Mouse (Mus musculus): ENCODE data around the gene Hs3st3b1. TPM values are rescaled to one million over a fixed set of nuclear protein-coding genes. Genes with fewer than 3 reads are reported as not detected.

The Hs3st3b1 gene
- polyA plus RNA-seq, 1 experiment from 2014 or later, result 4.8 TPM

- H3K9ac ChIP-seq (ENCODE audit: low read depth, low read length), result no peak overlapping the region
- peaks cover 14% of the 10 kb centered on the region for H3K4me1 ChIP-seq (ENCODE audit: control insufficient read depth, insufficient read depth, low read depth, low read length)
- H3K27ac ChIP-seq (ENCODE audit: low read depth, low read length), result no peak overlapping the region
- H3K4me3 ChIP-seq (ENCODE audit: low read length), result no peak overlapping the region
- no peaks in the 10 kb centered on the region for H3K9me3 ChIP-seq (ENCODE audit: control insufficient read depth, low read length)
- H3K27me3 ChIP-seq (replicated peaks; ENCODE audit: control insufficient read depth, insufficient read depth, low read length), result no peaks in the 10 kb centered on the region
- WGBS, result 28% methylated on average over 7 of the region's 7 CpGs
- no peak for ATAC-seq
- H3K4me2 ChIP-seq (ENCODE audit: low read length), result no peak overlapping the region
- no peaks in the 10 kb centered on the region for H3K36me3 ChIP-seq (ENCODE audit: control insufficient read depth, insufficient read depth, low read length)
These were observed 34.7 kb upstream of the Hs3st3b1 start for GRCm38 (mm10) chr11:63956748-63957147.

- H3K9ac ChIP-seq (ENCODE audit: low read depth, low read length), result no peak overlapping the region
- ATAC-seq, result no peak
- H3K4me1 ChIP-seq (ENCODE audit: control insufficient read depth, insufficient read depth, low read depth, low read length), result peaks cover 14% of the 10 kb centered on the region
- H3K9me3 ChIP-seq (ENCODE audit: control insufficient read depth, low read length), result no peaks in the 10 kb centered on the region
- no peaks in the 10 kb centered on the region for H3K36me3 ChIP-seq (ENCODE audit: control insufficient read depth, insufficient read depth, low read length)
- H3K4me2 ChIP-seq (ENCODE audit: low read length), result no peak overlapping the region
- 92% methylated on average over 2 of the region's 2 CpGs for WGBS
- no peak overlapping the region for H3K27ac ChIP-seq (ENCODE audit: low read depth, low read length)
- H3K27me3 ChIP-seq (replicated peaks; ENCODE audit: control insufficient read depth, insufficient read depth, low read length), result peaks cover 3% of the 10 kb centered on the region; the same call in 1 of the 2 replicates
- no peak overlapping the region for H3K4me3 ChIP-seq (ENCODE audit: low read length)
These were observed 31.8 kb upstream of the Hs3st3b1 start for GRCm38 (mm10) chr11:63953887-63954286.

- no peak overlapping the region; the same call in 1 of the 2 replicates for H3K4me2 ChIP-seq (ENCODE audit: low read length)
- H3K36me3 ChIP-seq (ENCODE audit: control insufficient read depth, insufficient read depth, low read length), result no peaks in the 10 kb centered on the region
- peaks cover 14% of the 10 kb centered on the region for H3K4me1 ChIP-seq (ENCODE audit: control insufficient read depth, insufficient read depth, low read depth, low read length)
- H3K9ac ChIP-seq (ENCODE audit: low read depth, low read length), result no peak overlapping the region
- peaks cover 3% of the 10 kb centered on the region; the same call in 1 of the 2 replicates for H3K27me3 ChIP-seq (replicated peaks; ENCODE audit: control insufficient read depth, insufficient read depth, low read length)
- H3K9me3 ChIP-seq (ENCODE audit: control insufficient read depth, low read length), result no peaks in the 10 kb centered on the region
- H3K27ac ChIP-seq (ENCODE audit: low read depth, low read length), result no peak overlapping the region
- WGBS, result 16% methylated on average over 4 of the region's 4 CpGs
- 0 out of 2 replicates have a peak, but pooled peaks have one; percentile 12 for ATAC-seq
- H3K4me3 ChIP-seq (ENCODE audit: low read length), result no peak overlapping the region
These were observed 30.7 kb upstream of the Hs3st3b1 start for GRCm38 (mm10) chr11:63952743-63953191.

GRCm38 (mm10) chr11:63951831-63952631 is 29.9 kb upstream of the Hs3st3b1 start:
- no peak overlapping the region for H3K27ac ChIP-seq (ENCODE audit: low read depth, low read length)
- peaks cover 14% of the 10 kb centered on the region for H3K4me1 ChIP-seq (ENCODE audit: control insufficient read depth, insufficient read depth, low read depth, low read length)
- peak; percentile 81 for ATAC-seq
- H3K27me3 ChIP-seq (replicated peaks; ENCODE audit: control insufficient read depth, insufficient read depth, low read length), result peaks cover 3% of the 10 kb centered on the region; the same call in 1 of the 2 replicates
- H3K9ac ChIP-seq (ENCODE audit: low read depth, low read length), result no peak overlapping the region
- no peaks in the 10 kb centered on the region for H3K36me3 ChIP-seq (ENCODE audit: control insufficient read depth, insufficient read depth, low read length)
- H3K4me3 ChIP-seq (ENCODE audit: low read length), result peak overlapping the region; percentile 22; the same call in 1 of the 2 replicates
- H3K9me3 ChIP-seq (ENCODE audit: control insufficient read depth, low read length), result no peaks in the 10 kb centered on the region
- 5% methylated on average over 19 of the region's 19 CpGs for WGBS
- peak overlapping the region; percentile 46 for H3K4me2 ChIP-seq (ENCODE audit: low read length)

- Histone ChIP-seq H3K27ac (ENCODE audit: low read depth, low read length) (no peak overlapping the region), H3K4me1 (ENCODE audit: control insufficient read depth, insufficient read depth, low read depth, low read length) (peaks cover 12% of the 10 kb centered on the region), H3K27me3 (replicated peaks; ENCODE audit: control insufficient read depth, insufficient read depth, low read length) (peaks cover 3% of the 10 kb centered on the region; the same call in 1 of the 2 replicates), H3K9ac (ENCODE audit: low read depth, low read length) (no peak overlapping the region), H3K4me3 (ENCODE audit: low read length) (no peak overlapping the region), H3K4me2 (ENCODE audit: low read length) (no peak overlapping the region), H3K36me3 (ENCODE audit: control insufficient read depth, insufficient read depth, low read length) (no peaks in the 10 kb centered on the region), H3K9me3 (ENCODE audit: control insufficient read depth, low read length) (no peaks in the 10 kb centered on the region)
- ATAC-seq, result no peak
- 87% methylated on average over 11 of the region's 11 CpGs for WGBS
These were observed 26.3 kb upstream of the Hs3st3b1 start for GRCm38 (mm10) chr11:63948371-63948770.

GRCm38 (mm10) chr11:63947024-63947423 is 24.9 kb upstream of the Hs3st3b1 start:
- no peak overlapping the region for H3K27ac ChIP-seq (ENCODE audit: low read depth, low read length)
- WGBS, result 90% methylated on average over 2 of the region's 2 CpGs
- H3K4me3 ChIP-seq (ENCODE audit: low read length), result no peak overlapping the region
- H3K9me3 ChIP-seq (ENCODE audit: control insufficient read depth, low read length), result no peaks in the 10 kb centered on the region
- peaks cover 3% of the 10 kb centered on the region for H3K4me1 ChIP-seq (ENCODE audit: control insufficient read depth, insufficient read depth, low read depth, low read length)
- H3K4me2 ChIP-seq (ENCODE audit: low read length), result no peak overlapping the region
- H3K9ac ChIP-seq (ENCODE audit: low read depth, low read length), result no peak overlapping the region
- no peaks in the 10 kb centered on the region for H3K36me3 ChIP-seq (ENCODE audit: control insufficient read depth, insufficient read depth, low read length)
- ATAC-seq, result no peak
- peaks cover 3% of the 10 kb centered on the region; the same call in 1 of the 2 replicates for H3K27me3 ChIP-seq (replicated peaks; ENCODE audit: control insufficient read depth, insufficient read depth, low read length)

GRCm38 (mm10) chr11:63943947-63944346 is 21.9 kb upstream of the Hs3st3b1 start:
- no peaks in the 10 kb centered on the region for H3K27me3 ChIP-seq (replicated peaks; ENCODE audit: control insufficient read depth, insufficient read depth, low read length)
- no peak overlapping the region for H3K27ac ChIP-seq (ENCODE audit: low read depth, low read length)
- 80% methylated on average over 3 of the region's 3 CpGs for WGBS
- H3K4me1 ChIP-seq (ENCODE audit: control insufficient read depth, insufficient read depth, low read depth, low read length), result no peaks in the 10 kb centered on the region
- H3K9me3 ChIP-seq (ENCODE audit: control insufficient read depth, low read length), result no peaks in the 10 kb centered on the region
- ATAC-seq, result no peak
- no peak overlapping the region for H3K4me3 ChIP-seq (ENCODE audit: low read length)
- H3K4me2 ChIP-seq (ENCODE audit: low read length), result no peak overlapping the region
- no peak overlapping the region for H3K9ac ChIP-seq (ENCODE audit: low read depth, low read length)
- no peaks in the 10 kb centered on the region for H3K36me3 ChIP-seq (ENCODE audit: control insufficient read depth, insufficient read depth, low read length)

GRCm38 (mm10) chr11:63943268-63943890 is 21.3 kb upstream of the Hs3st3b1 start:
- ATAC-seq, result no peak
- Histone ChIP-seq H3K4me3 (ENCODE audit: low read length) (no peak overlapping the region), H3K36me3 (ENCODE audit: control insufficient read depth, insufficient read depth, low read length) (no peaks in the 10 kb centered on the region), H3K9ac (ENCODE audit: low read depth, low read length) (no peak overlapping the region), H3K4me1 (ENCODE audit: control insufficient read depth, insufficient read depth, low read depth, low read length) (no peaks in the 10 kb centered on the region), H3K27ac (ENCODE audit: low read depth, low read length) (no peak overlapping the region), H3K27me3 (replicated peaks; ENCODE audit: control insufficient read depth, insufficient read depth, low read length) (no peaks in the 10 kb centered on the region), H3K9me3 (ENCODE audit: control insufficient read depth, low read length) (no peaks in the 10 kb centered on the region), H3K4me2 (ENCODE audit: low read length) (no peak overlapping the region)
- 92% methylated on average over 13 of the region's 13 CpGs for WGBS

- Histone ChIP-seq H3K4me2 (ENCODE audit: low read length) (no peak overlapping the region), H3K4me1 (ENCODE audit: control insufficient read depth, insufficient read depth, low read depth, low read length) (no peaks in the 10 kb centered on the region), H3K4me3 (ENCODE audit: low read length) (no peak overlapping the region), H3K27ac (ENCODE audit: low read depth, low read length) (no peak overlapping the region), H3K36me3 (ENCODE audit: control insufficient read depth, insufficient read depth, low read length) (no peaks in the 10 kb centered on the region), H3K27me3 (replicated peaks; ENCODE audit: control insufficient read depth, insufficient read depth, low read length) (no peaks in the 10 kb centered on the region), H3K9ac (ENCODE audit: low read depth, low read length) (no peak overlapping the region), H3K9me3 (ENCODE audit: control insufficient read depth, low read length) (no peaks in the 10 kb centered on the region)
- 83% methylated on average over 8 of the region's 8 CpGs for WGBS
- ATAC-seq, result no peak
These were observed 20.1 kb upstream of the Hs3st3b1 start for GRCm38 (mm10) chr11:63942177-63942576.
